Mouse (Mus musculus): Measurements from ENCODE around the gene Cldn18. TPM values are rescaled to one million over a fixed set of nuclear protein-coding genes. Genes with fewer than 3 reads are reported as not detected.

Gene Cldn18
- polyA plus RNA-seq, 1 experiment from 2014 or later, result not detected

GRCm38 (mm10) chr9:99720011-99720410 is 2.9 kb upstream of the Cldn18 start:
- Histone ChIP-seq H3K36me3 (ENCODE audit: control insufficient read depth, insufficient read depth, low read length) (no peaks in the 10 kb centered on the region), H3K9ac (ENCODE audit: low read length) (no peak overlapping the region), H3K27ac (ENCODE audit: low read depth, low read length) (no peak overlapping the region), H3K4me3 (ENCODE audit: low read depth, low read length) (no peak overlapping the region), H3K4me2 (ENCODE audit: low read length) (no peak overlapping the region), H3K27me3 (replicated peaks; ENCODE audit: control insufficient read depth, insufficient read depth, low read length) (no peaks in the 10 kb centered on the region), H3K4me1 (ENCODE audit: control insufficient read depth, insufficient read depth, low read length) (no peaks in the 10 kb centered on the region), H3K9me3 (replicated peaks; ENCODE audit: control insufficient read depth, low read length) (no peaks in the 10 kb centered on the region)
- ATAC-seq, result no peak
- WGBS, result 45% methylated on average over 1 of the region's 1 CpGs
- DNase-seq (ENCODE audit: low spot score), result no peak

DNA sequence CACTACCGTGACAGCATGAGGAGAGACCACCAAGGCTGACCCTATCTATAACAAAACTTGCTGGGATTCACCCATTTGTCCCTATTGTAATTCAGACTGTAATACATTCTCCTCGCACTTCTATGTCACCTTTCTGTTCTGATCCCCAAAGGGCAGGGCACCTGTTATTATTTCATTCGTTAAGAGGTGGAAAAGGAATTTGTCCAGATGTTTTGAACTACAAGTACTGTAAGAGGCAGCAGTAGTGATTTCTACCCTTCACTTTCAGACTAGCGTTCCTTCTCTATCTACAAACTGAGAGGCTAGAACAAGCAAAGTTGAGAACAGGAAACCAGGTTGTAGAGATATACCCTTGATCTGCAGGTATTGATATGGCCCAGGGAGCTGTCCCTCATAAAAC is 6.8 kb downstream of the Cldn18 start:
- H3K9me3 ChIP-seq (replicated peaks; ENCODE audit: control insufficient read depth, low read length), result no peaks in the 10 kb centered on the region
- ATAC-seq (no peak), DNase-seq (ENCODE audit: low spot score) (no peak)
- 89% methylated on average over 4 of the region's 4 CpGs for WGBS
- no peaks in the 10 kb centered on the region for H3K36me3 ChIP-seq (ENCODE audit: control insufficient read depth, insufficient read depth, low read length)
- no peak overlapping the region for H3K9ac ChIP-seq (ENCODE audit: low read length)
- no peak overlapping the region for H3K27ac ChIP-seq (ENCODE audit: low read depth, low read length)
- no peaks in the 10 kb centered on the region for H3K27me3 ChIP-seq (replicated peaks; ENCODE audit: control insufficient read depth, insufficient read depth, low read length)
- H3K4me1 ChIP-seq (ENCODE audit: control insufficient read depth, insufficient read depth, low read length), result no peaks in the 10 kb centered on the region
- no peak overlapping the region for H3K4me3 ChIP-seq (ENCODE audit: low read depth, low read length)
- no peak overlapping the region for H3K4me2 ChIP-seq (ENCODE audit: low read length)

GRCm38 (mm10) chr9:99709588-99710248 is 7.3 kb downstream of the Cldn18 start:
- Histone ChIP-seq H3K9ac (ENCODE audit: low read length) (no peak overlapping the region), H3K4me1 (ENCODE audit: control insufficient read depth, insufficient read depth, low read length) (no peaks in the 10 kb centered on the region), H3K9me3 (replicated peaks; ENCODE audit: control insufficient read depth, low read length) (no peaks in the 10 kb centered on the region), H3K27me3 (replicated peaks; ENCODE audit: control insufficient read depth, insufficient read depth, low read length) (no peaks in the 10 kb centered on the region), H3K27ac (ENCODE audit: low read depth, low read length) (no peak overlapping the region), H3K4me3 (ENCODE audit: low read depth, low read length) (no peak overlapping the region), H3K4me2 (ENCODE audit: low read length) (no peak overlapping the region), H3K36me3 (ENCODE audit: control insufficient read depth, insufficient read depth, low read length) (no peaks in the 10 kb centered on the region)
- no peak for ATAC-seq
- WGBS, result 90% methylated on average over 22 of the region's 22 CpGs
- no peak for DNase-seq (ENCODE audit: low spot score)

GRCm38 (mm10) chr9:99707425-99708126 is 9.5 kb downstream of the Cldn18 start:
- ATAC-seq (no peak), DNase-seq (ENCODE audit: low spot score) (no peak)
- Histone ChIP-seq H3K4me2 (ENCODE audit: low read length) (no peak overlapping the region), H3K27me3 (replicated peaks; ENCODE audit: control insufficient read depth, insufficient read depth, low read length) (no peaks in the 10 kb centered on the region), H3K9me3 (replicated peaks; ENCODE audit: control insufficient read depth, low read length) (no peaks in the 10 kb centered on the region), H3K4me3 (ENCODE audit: low read depth, low read length) (no peak overlapping the region), H3K4me1 (ENCODE audit: control insufficient read depth, insufficient read depth, low read length) (no peaks in the 10 kb centered on the region), H3K27ac (ENCODE audit: low read depth, low read length) (no peak overlapping the region), H3K9ac (ENCODE audit: low read length) (no peak overlapping the region), H3K36me3 (ENCODE audit: control insufficient read depth, insufficient read depth, low read length) (no peaks in the 10 kb centered on the region)
- WGBS, result 72% methylated on average over 11 of the region's 11 CpGs

DNA sequence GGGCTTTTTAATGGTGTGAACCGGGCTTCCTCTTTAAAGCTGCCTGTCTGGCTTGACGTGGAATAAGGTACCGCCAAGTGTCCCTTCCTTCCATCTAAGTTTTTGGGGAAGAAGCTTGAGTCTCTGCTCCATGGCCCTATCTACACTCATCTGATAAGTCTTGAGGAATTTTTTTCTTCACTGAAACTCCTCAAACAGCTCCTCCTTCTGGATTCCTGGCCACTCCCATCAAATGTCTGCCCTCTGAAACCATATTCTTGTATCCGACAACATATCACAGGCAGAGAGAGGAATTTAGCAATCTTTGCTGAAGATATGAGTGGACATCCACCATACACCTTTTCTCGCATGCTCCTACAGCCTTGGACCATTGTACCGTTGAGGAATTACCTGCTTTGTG is 10.8 kb downstream of the Cldn18 start:
- DNase-seq (ENCODE audit: low spot score), result no peak
- Histone ChIP-seq H3K9ac (ENCODE audit: low read length) (no peak overlapping the region), H3K27me3 (replicated peaks; ENCODE audit: control insufficient read depth, insufficient read depth, low read length) (no peaks in the 10 kb centered on the region), H3K36me3 (ENCODE audit: control insufficient read depth, insufficient read depth, low read length) (no peaks in the 10 kb centered on the region), H3K9me3 (replicated peaks; ENCODE audit: control insufficient read depth, low read length) (no peaks in the 10 kb centered on the region), H3K4me3 (ENCODE audit: low read depth, low read length) (no peak overlapping the region), H3K4me2 (ENCODE audit: low read length) (no peak overlapping the region), H3K4me1 (ENCODE audit: control insufficient read depth, insufficient read depth, low read length) (no peaks in the 10 kb centered on the region), H3K27ac (ENCODE audit: low read depth, low read length) (no peak overlapping the region)
- ATAC-seq, result no peak
- WGBS, result 95% methylated on average over 6 of the region's 6 CpGs

GRCm38 (mm10) chr9:99703711-99704110 is 13.4 kb downstream of the Cldn18 start:
- H3K9me3 ChIP-seq (replicated peaks; ENCODE audit: control insufficient read depth, low read length), result no peaks in the 10 kb centered on the region
- ATAC-seq (no peak), DNase-seq (ENCODE audit: low spot score) (no peak)
- no peak overlapping the region for H3K27ac ChIP-seq (ENCODE audit: low read depth, low read length)
- H3K27me3 ChIP-seq (replicated peaks; ENCODE audit: control insufficient read depth, insufficient read depth, low read length), result no peaks in the 10 kb centered on the region
- H3K4me2 ChIP-seq (ENCODE audit: low read length), result no peak overlapping the region
- H3K36me3 ChIP-seq (ENCODE audit: control insufficient read depth, insufficient read depth, low read length), result no peaks in the 10 kb centered on the region
- no peak overlapping the region for H3K9ac ChIP-seq (ENCODE audit: low read length)
- H3K4me1 ChIP-seq (ENCODE audit: control insufficient read depth, insufficient read depth, low read length), result no peaks in the 10 kb centered on the region
- WGBS, result 84% methylated on average over 6 of the region's 6 CpGs
- H3K4me3 ChIP-seq (ENCODE audit: low read depth, low read length), result no peak overlapping the region

DNA sequence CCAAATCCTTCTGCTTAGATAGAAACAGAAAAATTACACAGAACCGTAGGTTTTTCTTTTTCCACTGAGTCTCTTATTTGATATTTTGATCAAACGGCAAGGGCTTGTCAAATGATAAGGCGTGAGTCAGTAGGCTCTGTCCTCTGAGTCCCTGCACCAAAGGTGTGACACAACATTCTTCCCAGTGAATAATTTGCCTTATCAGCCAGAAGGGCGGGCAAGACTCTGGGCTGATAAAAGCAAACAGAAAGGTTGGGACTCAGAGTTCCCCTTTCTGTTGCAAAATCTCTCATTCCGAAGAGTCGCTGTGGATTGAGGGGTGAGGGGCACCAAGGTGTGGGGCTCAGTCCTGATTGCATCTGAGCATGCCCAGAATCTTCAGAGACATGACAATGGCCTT is 14.9 kb downstream of the Cldn18 start:
- Histone ChIP-seq H3K9ac (ENCODE audit: low read length) (no peak overlapping the region), H3K36me3 (ENCODE audit: control insufficient read depth, insufficient read depth, low read length) (no peaks in the 10 kb centered on the region), H3K9me3 (replicated peaks; ENCODE audit: control insufficient read depth, low read length) (no peaks in the 10 kb centered on the region), H3K4me1 (ENCODE audit: control insufficient read depth, insufficient read depth, low read length) (no peaks in the 10 kb centered on the region), H3K4me2 (ENCODE audit: low read length) (no peak overlapping the region), H3K27me3 (replicated peaks; ENCODE audit: control insufficient read depth, insufficient read depth, low read length) (no peaks in the 10 kb centered on the region), H3K27ac (ENCODE audit: low read depth, low read length) (no peak overlapping the region), H3K4me3 (ENCODE audit: low read depth, low read length) (no peak overlapping the region)
- DNase-seq (ENCODE audit: low spot score) (no peak), ATAC-seq (no peak)
- 94% methylated on average over 6 of the region's 6 CpGs for whole genome bisulfite sequencing

GRCm38 (mm10) chr9:99701187-99701586 is 15.9 kb downstream of the Cldn18 start:
- Histone ChIP-seq H3K4me1 (ENCODE audit: control insufficient read depth, insufficient read depth, low read length) (no peaks in the 10 kb centered on the region), H3K4me2 (ENCODE audit: low read length) (no peak overlapping the region), H3K27ac (ENCODE audit: low read depth, low read length) (no peak overlapping the region), H3K4me3 (ENCODE audit: low read depth, low read length) (no peak overlapping the region), H3K9ac (ENCODE audit: low read length) (no peak overlapping the region), H3K36me3 (ENCODE audit: control insufficient read depth, insufficient read depth, low read length) (no peaks in the 10 kb centered on the region), H3K9me3 (replicated peaks; ENCODE audit: control insufficient read depth, low read length) (no peaks in the 10 kb centered on the region), H3K27me3 (replicated peaks; ENCODE audit: control insufficient read depth, insufficient read depth, low read length) (no peaks in the 10 kb centered on the region)
- 86% methylated on average over 2 of the region's 2 CpGs for WGBS
- ATAC-seq (no peak), DNase-seq (ENCODE audit: low spot score) (no peak)

DNA sequence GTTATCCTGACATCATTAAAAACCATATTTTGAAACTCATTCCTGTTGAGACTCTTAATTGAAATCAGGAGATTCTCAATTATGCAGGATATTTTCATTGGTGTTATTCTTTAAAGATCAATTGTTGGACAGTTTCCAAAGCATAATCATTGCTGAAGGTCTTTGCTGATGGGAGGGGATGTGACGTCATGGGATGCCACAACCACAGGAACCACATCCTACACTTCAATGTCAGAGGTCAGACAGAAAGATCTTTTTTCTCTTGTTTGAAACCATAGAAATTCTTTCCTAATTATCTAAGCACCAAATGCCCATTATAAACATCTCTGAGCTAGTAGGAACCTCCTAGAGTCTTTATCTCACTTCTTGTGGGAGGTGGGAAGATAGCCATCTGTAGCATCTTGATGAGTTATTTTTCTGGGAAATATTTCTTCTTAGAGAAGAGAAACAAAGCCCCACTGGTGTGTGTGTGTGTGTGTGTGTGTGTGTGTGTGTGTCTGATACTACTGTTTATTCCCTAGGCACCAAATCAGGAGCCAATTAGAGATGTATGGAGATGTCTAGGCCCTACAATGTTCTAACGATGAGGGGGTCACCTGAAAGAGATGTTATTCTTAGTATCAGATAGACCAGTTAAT is 17.2 kb downstream of the Cldn18 start:
- no peaks in the 10 kb centered on the region for H3K9me3 ChIP-seq (replicated peaks; ENCODE audit: control insufficient read depth, low read length)
- no peaks in the 10 kb centered on the region for H3K27me3 ChIP-seq (replicated peaks; ENCODE audit: control insufficient read depth, insufficient read depth, low read length)
- no peak overlapping the region for H3K4me3 ChIP-seq (ENCODE audit: low read depth, low read length)
- no peaks in the 10 kb centered on the region for H3K36me3 ChIP-seq (ENCODE audit: control insufficient read depth, insufficient read depth, low read length)
- no peaks in the 10 kb centered on the region for H3K4me1 ChIP-seq (ENCODE audit: control insufficient read depth, insufficient read depth, low read length)
- H3K4me2 ChIP-seq (ENCODE audit: low read length), result no peak overlapping the region
- 86% methylated on average over 2 of the region's 2 CpGs for WGBS
- DNase-seq (ENCODE audit: low spot score) (no peak), ATAC-seq (no peak)
- H3K27ac ChIP-seq (ENCODE audit: low read depth, low read length), result no peak overlapping the region
- H3K9ac ChIP-seq (ENCODE audit: low read length), result no peak overlapping the region

All from forebrain, embryonic 14.5 days (tissue).